Mouse (Mus musculus): ENCODE data around the gene Jsrp1.

DNA sequence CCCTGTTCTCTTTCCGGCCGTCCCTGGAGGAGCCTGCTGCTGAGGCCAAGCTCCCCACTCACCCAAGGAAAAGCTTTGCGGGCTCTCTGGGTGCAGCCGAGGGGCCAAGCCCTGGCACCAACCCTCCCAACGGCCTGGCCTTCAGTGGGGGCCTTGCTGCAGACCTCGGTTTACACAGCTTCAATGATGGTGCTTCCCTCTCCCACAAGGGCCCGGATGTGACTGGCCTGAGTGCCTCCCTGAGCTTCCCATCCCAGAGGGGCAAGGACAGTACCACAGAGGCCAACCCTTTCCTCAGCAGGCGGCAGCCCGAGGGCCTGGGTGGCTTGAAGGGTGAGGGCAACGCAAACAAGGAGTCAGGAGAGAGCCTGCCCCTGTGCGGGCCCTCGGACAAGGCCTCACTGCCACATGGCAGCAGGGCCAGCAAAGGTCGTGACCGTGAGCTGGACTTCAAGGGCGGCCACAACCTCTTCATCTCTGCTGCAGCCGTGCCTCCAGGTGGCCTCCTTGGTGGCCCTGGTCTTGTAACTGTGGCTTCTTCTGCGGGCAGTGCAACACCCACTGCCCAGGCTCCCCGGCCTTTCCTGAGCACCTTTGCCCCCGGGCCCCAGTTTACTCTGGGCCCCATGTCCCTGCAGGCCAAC is 22.4 kb downstream of the Jsrp1 start:
- TF ChIP-seq POLR2A (IDR thresholded peaks at IDR 0.05; ENCODE audit: borderline replicate concordance, extremely low read depth, low read depth, low read length) = no peak
- TF ChIP-seq CTCF (IDR thresholded peaks at IDR 0.05; ENCODE audit: insufficient read depth, low read length) = no peak

Data from lung, adult 2 months (tissue).